Mouse (Mus musculus): ENCODE data around the gene Atn1. TPM values are rescaled to one million over a fixed set of nuclear protein-coding genes. Genes with fewer than 3 reads are reported as not detected.

Atn1 gene
- polyA plus RNA-seq, 1 experiment from 2014 or later = 20.3 TPM

- under 1% methylated on average over 80 of the region's 85 CpGs for WGBS
- peaks cover 64% of the 10 kb centered on the region for H3K36me3 ChIP-seq
Measured at GRCm38 (mm10) chr6:124745490-124746295, 10.6 kb downstream of the Atn1 start.

GRCm38 (mm10) chr6:124744755-124745321 is 11.5 kb downstream of the Atn1 start:
- H3K4me1 ChIP-seq = peaks cover 32% of the 10 kb centered on the region
- no peaks in the 10 kb centered on the region for H3K27me3 ChIP-seq
- H3K36me3 ChIP-seq = peaks cover 61% of the 10 kb centered on the region
- H3K4me3 ChIP-seq = peak overlapping the region; percentile 51
- peak overlapping the region; percentile 96 for H3K4me2 ChIP-seq (replicated peaks)
- peak; percentile 5 for ATAC-seq (ENCODE audit: low FRiP score)
- peak overlapping the region; percentile 92 for H3K27ac ChIP-seq
- 70% methylated on average over 26 of the region's 26 CpGs for WGBS
- H3K9me3 ChIP-seq (replicated peaks) = no peaks in the 10 kb centered on the region
- peak overlapping the region; percentile 55 for H3K9ac ChIP-seq

More at GRCm38 (mm10) chr6:124745490-124746295, 10.6 kb downstream of the Atn1 start:
- Histone ChIP-seq H3K4me1 (peaks cover 29% of the 10 kb centered on the region), H3K9me3 (replicated peaks) (no peaks in the 10 kb centered on the region), H3K27me3 (no peaks in the 10 kb centered on the region), H3K4me2 (replicated peaks) (peak overlapping the region; percentile 96), H3K4me3 (peak overlapping the region; percentile 51), H3K9ac (peak overlapping the region; percentile 86), H3K27ac (peak overlapping the region; percentile 92)
- peak; percentile 82 for ATAC-seq (ENCODE audit: low FRiP score)

GRCm38 (mm10) chr6:124743647-124744046 is 12.7 kb downstream of the Atn1 start:
- WGBS = 93% methylated on average over 8 of the region's 8 CpGs
- no peaks in the 10 kb centered on the region for H3K27me3 ChIP-seq
- H3K4me2 ChIP-seq (replicated peaks) = no peak overlapping the region
- H3K9ac ChIP-seq = no peak overlapping the region
- peaks cover 49% of the 10 kb centered on the region for H3K36me3 ChIP-seq
- H3K4me1 ChIP-seq = peaks cover 44% of the 10 kb centered on the region
- ATAC-seq (ENCODE audit: low FRiP score) = no peak
- no peak overlapping the region for H3K27ac ChIP-seq
- H3K9me3 ChIP-seq (replicated peaks) = no peaks in the 10 kb centered on the region
- H3K4me3 ChIP-seq = no peak overlapping the region

- Histone ChIP-seq H3K27ac (peak overlapping the region; percentile 23; the same call in 1 of the 2 replicates), H3K27me3 (no peaks in the 10 kb centered on the region), H3K4me1 (peaks cover 50% of the 10 kb centered on the region), H3K9me3 (replicated peaks) (no peaks in the 10 kb centered on the region), H3K36me3 (peaks cover 43% of the 10 kb centered on the region), H3K9ac (no peak overlapping the region), H3K4me2 (replicated peaks) (no peak overlapping the region), H3K4me3 (no peak overlapping the region)
- no peak for ATAC-seq (ENCODE audit: low FRiP score)
- 93% methylated on average over 15 of the region's 15 CpGs for WGBS
Measured at GRCm38 (mm10) chr6:124742839-124743514, 13.3 kb downstream of the Atn1 start.

- no peak for ATAC-seq (ENCODE audit: low FRiP score)
- Histone ChIP-seq H3K9ac (peak overlapping the region; percentile 94), H3K4me3 (peak overlapping the region; percentile 66), H3K36me3 (peaks cover 31% of the 10 kb centered on the region), H3K4me2 (replicated peaks) (peak overlapping the region; percentile 78), H3K27ac (peak overlapping the region; percentile 100), H3K4me1 (peaks cover 47% of the 10 kb centered on the region), H3K9me3 (replicated peaks) (no peaks in the 10 kb centered on the region), H3K27me3 (no peaks in the 10 kb centered on the region)
- 75% methylated on average over 3 of the region's 3 CpGs for WGBS
Measured at GRCm38 (mm10) chr6:124741842-124742241, 14.5 kb downstream of the Atn1 start.

GRCm38 (mm10) chr6:124740888-124741761 is 15.2 kb downstream of the Atn1 start, which contains the start of gene Grcc10:
Gene Grcc10, minus strand, starts transcription at chr6:124741374.
- Histone ChIP-seq H3K4me1 (peaks cover 40% of the 10 kb centered on the region), H3K4me2 (replicated peaks) (peak within 1 kb of the TSS; percentile 78), H3K4me3 (peak within 1 kb of the TSS; percentile 66), H3K9ac (peak within 1 kb of the TSS; percentile 94), H3K27ac (peak within 1 kb of the TSS; percentile 100), H3K27me3 (no peaks in the 10 kb centered on the region), H3K36me3 (peaks cover 27% of the 10 kb centered on the region), H3K9me3 (replicated peaks) (no peaks in the 10 kb centered on the region)
- WGBS = under 1% methylated on average over 41 of the region's 41 CpGs
- ATAC-seq (ENCODE audit: low FRiP score) = peak; percentile 82

- Histone ChIP-seq H3K4me3 (peak overlapping the region; percentile 66), H3K36me3 (peaks cover 27% of the 10 kb centered on the region), H3K9me3 (replicated peaks) (no peaks in the 10 kb centered on the region), H3K4me2 (replicated peaks) (peak overlapping the region; percentile 78), H3K27me3 (no peaks in the 10 kb centered on the region), H3K4me1 (peaks cover 35% of the 10 kb centered on the region), H3K27ac (peak overlapping the region; percentile 100), H3K9ac (peak overlapping the region; percentile 94)
- WGBS = under 1% methylated on average over 29 of the region's 29 CpGs
- peak; percentile 21 for ATAC-seq (ENCODE audit: low FRiP score)
Measured at GRCm38 (mm10) chr6:124740211-124740887, 16.0 kb downstream of the Atn1 start.

- Histone ChIP-seq H3K27ac (no peak overlapping the region), H3K4me3 (peak overlapping the region; percentile 66; the same call in 1 of the 2 replicates), H3K9ac (no peak overlapping the region), H3K9me3 (replicated peaks) (no peaks in the 10 kb centered on the region), H3K4me2 (replicated peaks) (peak overlapping the region; percentile 78; the same call in 1 of the 2 replicates), H3K36me3 (peaks cover 18% of the 10 kb centered on the region), H3K27me3 (no peaks in the 10 kb centered on the region), H3K4me1 (peaks cover 29% of the 10 kb centered on the region)
- no peak for ATAC-seq (ENCODE audit: low FRiP score)
- WGBS = 87% methylated on average over 10 of the region's 10 CpGs
Measured at GRCm38 (mm10) chr6:124739231-124739796, 17.0 kb downstream of the Atn1 start.

- H3K36me3 ChIP-seq = peaks cover 11% of the 10 kb centered on the region
- H3K9me3 ChIP-seq (replicated peaks) = no peaks in the 10 kb centered on the region
- 34% methylated on average over 15 of the region's 15 CpGs for WGBS
- H3K27me3 ChIP-seq = no peaks in the 10 kb centered on the region
- H3K4me3 ChIP-seq = no peak within 1 kb of the TSS
- no peak for ATAC-seq (ENCODE audit: low FRiP score)
- peak within 1 kb of the TSS; percentile 78; the same call in 1 of the 2 replicates for H3K4me2 ChIP-seq (replicated peaks)
- peaks cover 29% of the 10 kb centered on the region for H3K4me1 ChIP-seq
- H3K9ac ChIP-seq = peak within 1 kb of the TSS; percentile 47
- H3K27ac ChIP-seq = peak within 1 kb of the TSS; percentile 55
Measured at GRCm38 (mm10) chr6:124738511-124739023, 17.8 kb downstream of the Atn1 start, which contains the start of gene Ptpn6. Gene Ptpn6, minus strand, starts transcription at chr6:124738714.

GRCm38 (mm10) chr6:124737040-124737439 is 19.3 kb downstream of the Atn1 start:
- Histone ChIP-seq H3K27ac (no peak overlapping the region), H3K4me3 (no peak overlapping the region), H3K9me3 (replicated peaks) (no peaks in the 10 kb centered on the region), H3K4me2 (replicated peaks) (no peak overlapping the region), H3K36me3 (no peaks in the 10 kb centered on the region; the same call in 1 of the 2 replicates), H3K9ac (no peak overlapping the region), H3K27me3 (no peaks in the 10 kb centered on the region), H3K4me1 (peaks cover 39% of the 10 kb centered on the region)
- no peak for ATAC-seq (ENCODE audit: low FRiP score)
- WGBS = 93% methylated on average over 11 of the region's 11 CpGs
